Mouse (Mus musculus) hindbrain, embryonic 16.5 days (tissue): Measurements from ENCODE around the gene Mbd6. TPM values are rescaled to one million over a fixed set of nuclear protein-coding genes. Genes with fewer than 3 reads are reported as not detected.

Experiments used
- ATAC-seq: fragments of 200-750 bp; cut with Nextera tagmentation; 2 replicates; pipeline ENCODE4 v1.8.0; 2017; ENCODE audit warnings: moderate TSS enrichment, moderate library complexity
- H3K27ac ChIP-seq: fragments of 300-500 bp; sonication (generic); 2 replicates; pipeline ENCODE4 v1.5.1; 2014; ENCODE audit warnings: low read depth, mild to moderate bottlenecking, control low read depth, low read length, moderate library complexity
- H3K27me3 ChIP-seq: fragments of 300-500 bp; sonication (generic); replicated peaks from 2 replicates; pipeline ENCODE4 v1.6.1; 2014; ENCODE audit warnings: low read length; ENCODE audit not compliant: control insufficient read depth, insufficient read depth
- H3K36me3 ChIP-seq: fragments of 300-500 bp; sonication (generic); 2 replicates; pipeline ENCODE4 v1.6.1; 2014; ENCODE audit warnings: mild to moderate bottlenecking, low read length, moderate library complexity, mixed read lengths; ENCODE audit not compliant: control insufficient read depth, insufficient read depth
- H3K4me1 ChIP-seq: fragments of 300-500 bp; sonication (generic); 2 replicates; pipeline ENCODE4 v1.6.1; 2014; ENCODE audit warnings: low read depth, low read length; ENCODE audit not compliant: control insufficient read depth, insufficient read depth
- H3K4me2 ChIP-seq: fragments of 300-500 bp; sonication (generic); 2 replicates; pipeline ENCODE4 v1.6.1; 2014; ENCODE audit warnings: mild to moderate bottlenecking, low read length, control low read depth, moderate library complexity
- H3K4me3 ChIP-seq: fragments of 300-500 bp; sonication (generic); 2 replicates; pipeline ENCODE4 v1.5.1; 2014; ENCODE audit warnings: mild to moderate bottlenecking, low read length, control low read depth, moderate library complexity
- H3K9ac ChIP-seq: fragments of 300-500 bp; sonication (generic); 2 replicates; pipeline ENCODE4 v1.6.1; 2014; ENCODE audit warnings: low read depth, mild to moderate bottlenecking, control low read depth, low read length, moderate library complexity
- H3K9me3 ChIP-seq: fragments of 300-500 bp; sonication (generic); 2 replicates; pipeline ENCODE4 v1.6.1; 2014; ENCODE audit warnings: mild to moderate bottlenecking, low read length, moderate library complexity; ENCODE audit not compliant: control insufficient read depth
- whole genome bisulfite sequencing: fragments of 180-500 bp; shearing (Covaris S2); extraction: QIAGEN DNeasy Blood & Tissue Kit; methylation state at CpG from one replicate; pipeline ENCODE4 v1.1.7; 2014; 5-methylcytosine and 5-hydroxymethylcytosine counted together
- polyA plus RNA-seq: library from polyadenylated mRNA; unstranded; fragments of >200 nt; fragmentation: Nextera tagmentation; extraction: Ambion mirVana; gene quantifications from 2 replicates; pipeline ENCODE4 v1.2.1, GENCODE M21; 2015

Mbd6 gene
- polyA plus RNA-seq, 1 experiment from 2014 or later: 11.2 TPM

DNA sequence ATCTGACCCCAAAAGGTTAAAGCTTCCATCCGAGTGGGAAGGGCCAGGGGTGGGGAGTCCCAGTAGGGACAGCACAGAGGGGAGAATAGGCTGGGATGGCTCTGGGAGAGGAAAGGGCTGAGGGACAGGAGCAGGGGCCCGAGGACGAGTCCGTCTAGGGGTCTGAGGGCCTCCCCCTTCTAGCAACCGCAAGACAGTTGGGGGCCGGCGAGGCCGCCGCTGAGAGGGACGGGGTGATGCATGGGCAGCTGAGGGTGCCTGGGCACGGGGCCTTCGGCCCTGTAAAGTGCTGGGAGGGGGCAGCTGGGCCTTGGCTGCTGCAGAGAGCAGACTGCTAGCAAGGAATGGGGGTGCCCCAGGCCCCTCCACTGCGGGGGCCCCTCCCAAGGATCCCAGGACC, 3.2 kb downstream of the Mbd6 start:
- no peak overlapping the region for H3K4me3 ChIP-seq
- no peaks in the 10 kb centered on the region for H3K27me3 ChIP-seq
- H3K9me3 ChIP-seq: no peaks in the 10 kb centered on the region
- peak overlapping the region; percentile 27; the same call in 1 of the 2 replicates for H3K9ac ChIP-seq
- no peak overlapping the region for H3K27ac ChIP-seq
- ATAC-seq: no peak
- no peak overlapping the region for H3K4me2 ChIP-seq
- WGBS: 63% methylated on average over 7 of the region's 13 CpGs
- peaks cover 31% of the 10 kb centered on the region for H3K4me1 ChIP-seq
- peaks cover 44% of the 10 kb centered on the region for H3K36me3 ChIP-seq

- Histone ChIP-seq H3K4me2 (no peak overlapping the region), H3K27ac (no peak overlapping the region), H3K4me3 (no peak overlapping the region), H3K27me3 (no peaks in the 10 kb centered on the region), H3K4me1 (peaks cover 29% of the 10 kb centered on the region), H3K9ac (no peak overlapping the region), H3K36me3 (peaks cover 45% of the 10 kb centered on the region), H3K9me3 (no peaks in the 10 kb centered on the region)
- 78% methylated on average over 11 of the region's 11 CpGs for WGBS
- ATAC-seq: no peak
These were observed 3.9 kb downstream of the Mbd6 start for GRCm38 (mm10) chr10:127284724-127285500.

DNA sequence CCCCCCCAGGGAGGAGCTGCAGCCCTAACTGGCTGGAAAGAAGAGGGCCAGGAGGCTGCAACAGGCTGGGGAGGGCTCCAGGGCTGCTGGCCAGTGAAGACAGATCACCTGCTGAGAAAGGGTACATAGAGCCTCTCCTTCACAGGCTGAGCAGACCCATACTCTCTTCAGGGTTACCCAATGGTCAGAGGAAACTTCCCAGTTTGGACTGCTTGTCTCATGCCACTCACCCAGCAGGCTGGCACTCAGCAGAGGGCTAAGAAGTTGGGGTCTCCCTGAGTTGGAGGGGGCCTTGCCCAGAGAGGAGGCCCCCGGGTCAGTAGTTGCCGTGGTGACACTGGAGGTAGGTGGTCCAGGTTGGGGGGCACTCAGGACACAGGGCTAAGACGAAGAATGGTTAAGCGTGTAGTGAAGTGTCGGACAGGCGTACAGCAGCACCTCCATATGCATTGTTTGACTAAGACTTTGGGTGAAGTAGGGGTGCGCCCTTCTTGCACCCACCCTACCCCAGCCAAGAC, 4.7 kb downstream of the Mbd6 start:
- no peak overlapping the region for H3K27ac ChIP-seq
- no peaks in the 10 kb centered on the region for H3K9me3 ChIP-seq
- WGBS: 89% methylated on average over 7 of the region's 7 CpGs
- no peaks in the 10 kb centered on the region for H3K27me3 ChIP-seq
- no peak overlapping the region for H3K9ac ChIP-seq
- ATAC-seq: no peak
- H3K4me1 ChIP-seq: peaks cover 25% of the 10 kb centered on the region
- H3K4me2 ChIP-seq: no peak overlapping the region
- no peak overlapping the region for H3K4me3 ChIP-seq
- peaks cover 45% of the 10 kb centered on the region for H3K36me3 ChIP-seq

DNA sequence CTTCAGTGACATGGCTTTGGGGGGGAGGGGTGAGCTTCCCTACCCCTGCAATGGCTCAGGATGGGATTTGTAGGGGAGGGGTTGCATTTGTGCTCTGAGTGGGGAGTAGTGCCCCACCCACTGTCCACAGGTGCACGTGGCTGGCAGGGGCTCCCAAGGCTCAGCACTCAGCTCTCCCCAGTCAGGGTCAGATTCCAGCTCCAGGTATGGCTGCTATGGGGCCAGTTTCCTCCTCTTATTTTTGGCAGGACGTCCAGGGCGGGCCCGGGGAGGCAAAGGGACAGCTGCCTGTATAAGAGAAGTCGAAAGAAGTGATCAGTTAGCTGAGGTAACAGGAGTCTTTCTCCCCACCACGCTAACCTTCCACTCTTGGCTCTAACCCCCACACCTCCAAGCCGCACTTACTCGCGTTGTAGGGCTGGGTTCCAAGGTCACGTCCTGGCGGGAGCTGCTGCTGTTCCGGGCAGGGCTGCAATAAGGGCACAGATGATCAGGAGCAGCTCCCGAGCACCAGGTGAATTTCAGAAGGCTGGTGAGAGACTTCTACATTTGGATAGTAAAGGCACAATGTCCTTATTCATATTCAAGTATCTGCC, 6.1 kb downstream of the Mbd6 start:
- Histone ChIP-seq H3K36me3 (peaks cover 56% of the 10 kb centered on the region), H3K27me3 (no peaks in the 10 kb centered on the region), H3K9ac (no peak overlapping the region), H3K4me3 (no peak overlapping the region), H3K27ac (no peak overlapping the region), H3K9me3 (no peaks in the 10 kb centered on the region), H3K4me1 (peaks cover 22% of the 10 kb centered on the region), H3K4me2 (no peak overlapping the region)
- no peak for ATAC-seq
- 83% methylated on average over 13 of the region's 13 CpGs for WGBS

DNA sequence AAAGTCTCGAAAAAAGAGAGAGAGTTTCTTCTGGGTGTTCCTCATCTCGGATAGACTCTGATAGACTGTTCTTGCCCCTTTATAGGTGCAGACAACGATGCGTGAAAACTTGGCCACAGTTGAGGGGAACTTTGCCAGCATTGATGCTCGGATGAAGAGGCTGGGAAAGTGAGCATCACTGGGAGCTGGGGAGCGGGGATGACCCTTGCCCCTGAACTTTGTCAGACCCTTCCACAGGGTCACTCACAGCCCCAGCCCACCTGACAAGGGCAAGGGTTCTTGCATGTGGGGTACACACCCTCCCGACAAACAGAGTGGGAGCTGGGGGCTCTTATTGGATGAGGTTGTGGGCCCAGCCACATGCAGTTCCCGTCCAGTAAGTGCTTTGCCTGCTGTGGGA, 7.5 kb downstream of the Mbd6 start:
- Histone ChIP-seq H3K27me3 (no peaks in the 10 kb centered on the region), H3K4me3 (no peak overlapping the region), H3K9ac (no peak overlapping the region), H3K9me3 (no peaks in the 10 kb centered on the region), H3K4me1 (peaks cover 8% of the 10 kb centered on the region), H3K36me3 (peaks cover 64% of the 10 kb centered on the region), H3K4me2 (no peak overlapping the region), H3K27ac (0 out of 2 replicates have a peak overlapping the region, but pooled peaks have one; percentile 2)
- 81% methylated on average over 8 of the region's 8 CpGs for WGBS
- no peak for ATAC-seq

DNA sequence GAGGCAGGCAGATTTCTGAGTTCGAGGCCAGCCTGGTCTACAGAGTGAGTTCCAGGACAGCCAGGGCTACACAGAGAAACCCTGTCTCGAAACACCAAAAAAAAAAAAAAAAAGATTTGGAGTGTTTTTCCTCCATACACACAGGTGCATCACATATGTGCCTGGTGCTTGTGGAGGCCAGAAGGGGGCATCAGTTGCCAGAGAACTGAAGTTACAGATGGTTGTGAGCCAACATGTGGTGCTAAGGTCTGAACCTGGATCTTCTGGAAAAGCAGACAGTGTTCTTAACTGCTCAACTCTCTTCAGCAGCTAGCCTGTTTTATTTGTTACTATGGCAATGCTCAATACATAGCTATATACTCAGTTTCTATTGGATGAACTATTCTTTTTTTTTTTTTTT, 9.1 kb downstream of the Mbd6 start:
- H3K9ac ChIP-seq: no peak overlapping the region
- H3K9me3 ChIP-seq: no peaks in the 10 kb centered on the region
- no peak overlapping the region for H3K4me2 ChIP-seq
- H3K4me1 ChIP-seq: no peaks in the 10 kb centered on the region
- 80% methylated on average over 1 of the region's 2 CpGs for WGBS
- peaks cover 58% of the 10 kb centered on the region for H3K36me3 ChIP-seq
- H3K27ac ChIP-seq: no peak overlapping the region
- ATAC-seq: no peak
- no peaks in the 10 kb centered on the region for H3K27me3 ChIP-seq
- no peak overlapping the region for H3K4me3 ChIP-seq

DNA sequence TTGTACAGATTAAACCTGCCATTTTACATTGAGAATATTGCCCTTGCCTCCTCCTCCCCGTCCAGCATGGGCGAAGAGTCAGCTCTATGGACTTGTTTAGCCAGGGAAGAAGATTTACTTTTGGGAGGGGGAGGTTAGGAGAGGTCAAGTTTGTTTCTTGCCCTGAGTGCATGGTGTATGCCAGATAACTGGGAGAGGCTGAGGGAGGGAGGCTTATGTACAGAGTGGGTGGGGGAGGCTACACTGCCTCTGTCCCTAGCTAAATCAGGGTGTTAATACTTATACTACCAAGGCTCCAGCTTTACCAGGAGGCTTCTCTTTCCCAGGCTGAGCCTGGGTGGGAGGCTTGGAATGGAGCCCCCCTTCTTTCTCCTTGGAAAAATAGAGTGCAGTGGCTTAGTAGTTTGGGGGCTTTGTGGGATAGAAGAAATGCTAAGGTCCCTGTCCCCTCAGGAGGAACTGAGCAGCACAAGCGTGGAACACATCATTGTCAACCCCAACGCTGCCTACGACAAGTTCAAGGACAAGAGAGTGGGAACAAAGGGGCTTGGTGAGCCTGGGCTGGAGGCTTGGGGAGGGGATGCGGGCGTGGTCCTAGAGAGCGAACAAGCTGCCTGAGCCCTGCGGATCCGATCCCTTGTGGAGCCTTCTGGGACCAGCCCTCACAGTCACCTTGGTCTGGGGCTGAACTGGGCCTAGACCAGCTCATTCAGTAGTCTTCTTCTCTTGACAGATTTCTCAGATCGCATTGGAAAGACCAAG, 14.4 kb downstream of the Mbd6 start:
- 92% methylated on average over 11 of the region's 11 CpGs for WGBS

GRCm38 (mm10) chr10:127272371-127272770, 16.4 kb downstream of the Mbd6 start:
- Histone ChIP-seq H3K9ac (no peak overlapping the region), H3K27me3 (no peaks in the 10 kb centered on the region), H3K9me3 (no peaks in the 10 kb centered on the region), H3K4me3 (no peak overlapping the region), H3K36me3 (peaks cover 35% of the 10 kb centered on the region), H3K4me1 (peaks cover 21% of the 10 kb centered on the region), H3K27ac (no peak overlapping the region), H3K4me2 (no peak overlapping the region)
- 91% methylated on average over 5 of the region's 5 CpGs for WGBS
- ATAC-seq: no peak

More for the DNA sequence above, 14.4 kb downstream of the Mbd6 start:
- Histone ChIP-seq H3K9me3 (no peaks in the 10 kb centered on the region), H3K27ac (no peak overlapping the region), H3K4me2 (no peak overlapping the region), H3K36me3 (peaks cover 40% of the 10 kb centered on the region), H3K9ac (no peak overlapping the region), H3K27me3 (no peaks in the 10 kb centered on the region), H3K4me3 (no peak overlapping the region), H3K4me1 (peaks cover 6% of the 10 kb centered on the region)
- no peak for ATAC-seq

- Histone ChIP-seq H3K27ac (no peak overlapping the region), H3K36me3 (peaks cover 25% of the 10 kb centered on the region), H3K9me3 (no peaks in the 10 kb centered on the region), H3K4me3 (no peak overlapping the region), H3K9ac (no peak overlapping the region), H3K4me1 (peaks cover 27% of the 10 kb centered on the region), H3K27me3 (no peaks in the 10 kb centered on the region), H3K4me2 (no peak overlapping the region)
- no peak for ATAC-seq
- 67% methylated on average over 4 of the region's 4 CpGs for WGBS
These were observed 18.9 kb downstream of the Mbd6 start for GRCm38 (mm10) chr10:127269884-127270283.
